Mouse (Mus musculus) cerebellum, adult 8-10 months (tissue): ENCODE measurements around the gene Mgll.

Experiments used
- DNase-seq: peaks from one replicate; pipeline ENCODE4 v3.0.0; 2022

Gene Mgll

GRCm38 (mm10) chr6:88857249-88857648, 133.0 kb downstream of the Mgll start:
- peak; percentile 71 for DNase-seq

GRCm38 (mm10) chr6:88857830-88858229, 133.6 kb downstream of the Mgll start:
- DNase-seq: no peak

GRCm38 (mm10) chr6:88858341-88858740, 134.1 kb downstream of the Mgll start:
- DNase-seq: no peak

GRCm38 (mm10) chr6:88860914-88861313, 136.7 kb downstream of the Mgll start:
- no peak for DNase-seq

GRCm38 (mm10) chr6:88865704-88866103, 141.5 kb downstream of the Mgll start:
- no peak for DNase-seq

- no peak for DNase-seq
Measured at GRCm38 (mm10) chr6:88869459-88869858, 145.2 kb downstream of the Mgll start.

- no peak for DNase-seq
Measured at GRCm38 (mm10) chr6:88870594-88870993, 146.4 kb downstream of the Mgll start.

GRCm38 (mm10) chr6:88871546-88871945, 147.3 kb downstream of the Mgll start:
- DNase-seq: no peak

GRCm38 (mm10) chr6:88872811-88873210, 148.6 kb downstream of the Mgll start:
- no peak for DNase-seq

GRCm38 (mm10) chr6:88873965-88874867, 150.0 kb downstream of the Mgll start:
- no peak for DNase-seq

- DNase-seq: peak; percentile 83
Measured at GRCm38 (mm10) chr6:88874868-88875508, 150.8 kb downstream of the Mgll start, which contains the start of gene Podxl2. TSS of gene Podxl2 (minus strand) at chr6:88875044.
